In the genomic region with DNA sequence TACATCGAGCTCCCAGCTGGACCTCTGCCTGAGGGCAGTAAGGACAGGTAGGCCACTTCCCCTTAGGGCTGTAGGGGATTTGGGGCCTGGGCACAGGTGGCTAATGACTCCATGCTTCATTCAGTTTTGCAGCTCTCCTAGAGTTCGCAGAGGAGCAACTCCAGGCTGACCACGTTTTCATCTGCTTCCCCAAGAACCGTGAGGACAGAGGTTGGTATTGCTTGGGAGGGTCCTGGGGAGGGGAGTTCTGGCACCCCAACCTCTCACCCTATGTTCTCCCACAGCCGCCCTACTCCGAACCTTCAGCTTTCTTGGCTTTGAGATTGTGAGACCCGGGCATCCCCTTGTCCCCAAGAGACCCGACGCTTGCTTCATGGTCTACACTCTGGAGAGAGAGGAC, we compare ENCODE assay signal across 8 mouse cellular contexts. TPM values are rescaled to one million over a fixed set of nuclear protein-coding genes. Genes with fewer than 3 reads are reported as not detected.
DNase-seq lines count a peak whose midpoint lies in the region; ATAC-seq and TF ChIP-seq lines count a peak whose summit lies in the region.
"Not testable (repeated sequence)": the region's sequence is repeated elsewhere in the genome, so short reads cannot be mapped to it uniquely, and the experiment has no call there.

No protein-coding gene starts in this region.

- not testable (repeated sequence) for TF ChIP-seq POLR2A in cerebellum, adult 2 months (IDR thresholded peaks at IDR 0.05; ENCODE audit: borderline replicate concordance, insufficient read depth, low read length)

- H3K27me3 ChIP-seq in cerebellum, adult 2 months (ENCODE audit: control insufficient read depth, insufficient read depth, low read length); forebrain, embryonic 13.5 days; heart, embryonic 14.5 days (ENCODE audit: control insufficient read depth, insufficient read depth, low read length); intestine, embryonic 14.5 days (replicated peaks; ENCODE audit: control insufficient read depth, insufficient read depth, low read length); limb, embryonic 12.5 days; liver, postnatal 0 days (ENCODE audit: insufficient read depth, low read length); midbrain, embryonic 15.5 days (replicated peaks); stomach, embryonic 15.5 days (replicated peaks): not testable (repeated sequence)

- DNase-seq in cerebellum, adult 2 months; intestine, embryonic 14.5 days (ENCODE audit: low spot score); liver, postnatal 0 days: not testable (repeated sequence)

- TF ChIP-seq EP300 in liver, postnatal 0 days (IDR thresholded peaks at IDR 0.05; ENCODE audit: low read depth): not testable (repeated sequence)

- peak overlapping the region; percentile 90 for H3K4me2 ChIP-seq in forebrain, embryonic 13.5 days
- H3K4me2 ChIP-seq in heart, embryonic 14.5 days (ENCODE audit: low read length): peak overlapping the region; percentile 99
- peak overlapping the region; percentile 99 for H3K4me2 ChIP-seq in intestine, embryonic 14.5 days (ENCODE audit: low read length)
- H3K4me2 ChIP-seq in limb, embryonic 12.5 days: peak overlapping the region; percentile 98
- peak overlapping the region; percentile 96; the same call in 1 of the 2 replicates for H3K4me2 ChIP-seq in liver, postnatal 0 days (ENCODE audit: low read depth, low read length)
- H3K4me2 ChIP-seq in midbrain, embryonic 15.5 days: peak overlapping the region; percentile 71
- peak overlapping the region; percentile 94 for H3K4me2 ChIP-seq in stomach, embryonic 15.5 days

- TF ChIP-seq CTCF in cerebellum, adult 2 months (IDR thresholded peaks at IDR 0.05; ENCODE audit: borderline replicate concordance, insufficient read depth, low read depth, low read length); liver, postnatal 0 days (IDR thresholded peaks at IDR 0.05; ENCODE audit: low read depth): not testable (repeated sequence)

- not testable (repeated sequence) for H3K9ac ChIP-seq in forebrain, embryonic 13.5 days; heart, embryonic 14.5 days (ENCODE audit: low read length); intestine, embryonic 14.5 days (ENCODE audit: low read length); limb, embryonic 12.5 days (replicated peaks); liver, postnatal 0 days (replicated peaks); midbrain, embryonic 15.5 days; stomach, embryonic 15.5 days

- H3K36me3 ChIP-seq in forebrain, embryonic 13.5 days (ENCODE audit: poor library complexity, severe bottlenecking): peaks cover 32% of the 10 kb centered on the region
- peaks cover 30% of the 10 kb centered on the region for H3K36me3 ChIP-seq in heart, embryonic 14.5 days (ENCODE audit: control insufficient read depth, insufficient read depth, low read length)
- H3K36me3 ChIP-seq in intestine, embryonic 14.5 days (ENCODE audit: control insufficient read depth, insufficient read depth, low read length): peaks cover 14% of the 10 kb centered on the region
- H3K36me3 ChIP-seq in limb, embryonic 12.5 days: peaks cover 27% of the 10 kb centered on the region
- peaks cover 22% of the 10 kb centered on the region for H3K36me3 ChIP-seq in liver, postnatal 0 days (replicated peaks; ENCODE audit: insufficient read depth, low read length)
- H3K36me3 ChIP-seq in midbrain, embryonic 15.5 days (replicated peaks): peaks cover 17% of the 10 kb centered on the region; the same call in 1 of the 2 replicates
- H3K36me3 ChIP-seq in stomach, embryonic 15.5 days: peaks cover 15% of the 10 kb centered on the region

- peaks cover 27% of the 10 kb centered on the region for H3K4me1 ChIP-seq in cerebellum, adult 2 months (ENCODE audit: control insufficient read depth, insufficient read depth, low read length)
- peaks cover 42% of the 10 kb centered on the region for H3K4me1 ChIP-seq in forebrain, embryonic 13.5 days
- H3K4me1 ChIP-seq in heart, embryonic 14.5 days (ENCODE audit: control insufficient read depth in 2 of 2, insufficient read depth in 2 of 2, low read length in 2 of 2): peaks cover 4 to 26% of the 10 kb centered on the region in 2 experiments; a peak in 3 of 4 replicates
- peaks cover 15% of the 10 kb centered on the region; the same call in 1 of the 2 replicates for H3K4me1 ChIP-seq in intestine, embryonic 14.5 days (replicated peaks; ENCODE audit: control insufficient read depth, insufficient read depth, low read length)
- H3K4me1 ChIP-seq in limb, embryonic 12.5 days (replicated peaks): peaks cover 38% of the 10 kb centered on the region
- H3K4me1 ChIP-seq in liver, postnatal 0 days (ENCODE audit: insufficient read depth): peaks cover 45% of the 10 kb centered on the region
- peaks cover 25% of the 10 kb centered on the region for H3K4me1 ChIP-seq in midbrain, embryonic 15.5 days
- H3K4me1 ChIP-seq in stomach, embryonic 15.5 days: peaks cover 37% of the 10 kb centered on the region

- 33% methylated on average over 9 of the region's 9 CpGs for WGBS in cerebellum, adult 2 months
- WGBS in forebrain, embryonic 13.5 days: 85% methylated on average over 7 of the region's 9 CpGs
- whole genome bisulfite sequencing in heart, embryonic 14.5 days: 83% methylated on average over 7 of the region's 9 CpGs
- WGBS in intestine, embryonic 14.5 days: 89% methylated on average over 9 of the region's 9 CpGs
- WGBS in limb, embryonic 12.5 days: 84% methylated on average over 8 of the region's 9 CpGs
- WGBS in liver, postnatal 0 days (ENCODE audit: insufficient replicate concordance): 82% methylated on average over 7 of the region's 9 CpGs
- WGBS in midbrain, embryonic 15.5 days: 91% methylated on average over 9 of the region's 9 CpGs
- WGBS in stomach, embryonic 15.5 days: 82% methylated on average over 9 of the region's 9 CpGs

- not testable (repeated sequence) for H3K27ac ChIP-seq in cerebellum, adult 2 months (ENCODE audit: insufficient read depth, low read length); forebrain, embryonic 13.5 days; heart, embryonic 14.5 days (replicated peaks in 1 of 2; ENCODE audit: control insufficient read depth in 1 of 2, insufficient read depth in 1 of 2, low read depth in 2 of 2, low read length in 2 of 2); intestine, embryonic 14.5 days (ENCODE audit: low read depth); limb, embryonic 12.5 days; liver, postnatal 0 days (ENCODE audit: low read depth); midbrain, embryonic 15.5 days; stomach, embryonic 15.5 days

- ATAC-seq in forebrain, embryonic 13.5 days; heart, embryonic 14.5 days (ENCODE audit: insufficient number of reproducible peaks, insufficient read depth, low FRiP score, low read depth); intestine, embryonic 14.5 days (replicated peaks; ENCODE audit: low FRiP score, low TSS enrichment, low read depth); limb, embryonic 12.5 days (ENCODE audit: insufficient number of reproducible peaks, insufficient read depth, low FRiP score, low TSS enrichment, low read depth); liver, postnatal 0 days; midbrain, embryonic 15.5 days (replicated peaks); stomach, embryonic 15.5 days (ENCODE audit: insufficient read depth, low FRiP score, low read depth): not testable (repeated sequence)

- H3K4me3 ChIP-seq in cerebellum, adult 2 months (replicated peaks; ENCODE audit: insufficient read depth, low read depth, low read length): peak overlapping the region; percentile 65
- H3K4me3 ChIP-seq in forebrain, embryonic 13.5 days: peak overlapping the region; percentile 78; the same call in 1 of the 2 replicates
- H3K4me3 ChIP-seq in heart, embryonic 14.5 days (ENCODE audit: control insufficient read depth in 1 of 2, insufficient read depth in 1 of 2, low read depth in 1 of 2, low read length in 2 of 2); intestine, embryonic 14.5 days (ENCODE audit: low read depth, low read length); stomach, embryonic 15.5 days (replicated peaks): not testable (repeated sequence)
- peak overlapping the region; percentile 77 for H3K4me3 ChIP-seq in limb, embryonic 12.5 days (replicated peaks)
- H3K4me3 ChIP-seq in liver, postnatal 0 days (ENCODE audit: low read depth, low read length): peak overlapping the region; percentile 79
- peak overlapping the region; percentile 94; the same call in 1 of the 2 replicates for H3K4me3 ChIP-seq in midbrain, embryonic 15.5 days

- not testable (repeated sequence) for H3K9me3 ChIP-seq in forebrain, embryonic 13.5 days (replicated peaks); heart, embryonic 14.5 days (ENCODE audit: control insufficient read depth, low read length); intestine, embryonic 14.5 days (ENCODE audit: control insufficient read depth, low read length); limb, embryonic 12.5 days; liver, postnatal 0 days (ENCODE audit: low read length); midbrain, embryonic 15.5 days; stomach, embryonic 15.5 days

RNA-seq across cellular contexts. Expression of a gene that starts 2.1 kb away (rescaled TPM):
- 776 and 779 TPM in 2 replicates for polyA plus RNA-seq in cerebellum, adult 2 months (2012; rRNA removed)
- polyA plus RNA-seq in forebrain, embryonic 13.5 days (2015; fragmentation: Nextera tagmentation; extraction: Ambion mirVana): 1,581 and 1,699 TPM in 2 replicates
- 2,025 and 2,172 TPM in 2 replicates for polyA plus RNA-seq in heart, embryonic 14.5 days (2014; fragmentation: Nextera tagmentation; extraction: Ambion mirVana)
- 1,692 and 1,787 TPM in 2 replicates for polyA plus RNA-seq in intestine, embryonic 14.5 days (2014; fragmentation: Nextera tagmentation; extraction: Ambion mirVana)
- 1,783 and 1,832 TPM in 2 replicates for polyA plus RNA-seq in limb, embryonic 12.5 days (2016; fragmentation: Nextera tagmentation; extraction: Ambion mirVana)
- 1,017 and 1,029 TPM in 2 replicates for polyA plus RNA-seq in liver, postnatal 0 days (2015; fragmentation: Nextera tagmentation; extraction: Ambion mirVana)
- 1,243 and 1,388 TPM in 2 replicates for polyA plus RNA-seq in midbrain, embryonic 15.5 days (2015; fragmentation: Nextera tagmentation; extraction: Ambion mirVana)
- 1,556 and 1,602 TPM in 2 replicates for polyA plus RNA-seq in stomach, embryonic 15.5 days (2015; fragmentation: Nextera tagmentation; extraction: Ambion mirVana)

RNA-seq across cellular contexts. Expression of a gene that starts 15.3 kb away (rescaled TPM):
- polyA plus RNA-seq in cerebellum, adult 2 months (2012; rRNA removed): 54.4 and 69.1 TPM in 2 replicates
- polyA plus RNA-seq in forebrain, embryonic 13.5 days (2015; fragmentation: Nextera tagmentation; extraction: Ambion mirVana): 1.7 and 2.0 TPM in 2 replicates
- 0.46 TPM in 2 replicates for polyA plus RNA-seq in heart, embryonic 14.5 days (2014; fragmentation: Nextera tagmentation; extraction: Ambion mirVana)
- polyA plus RNA-seq in intestine, embryonic 14.5 days (2014; fragmentation: Nextera tagmentation; extraction: Ambion mirVana): 0.07 and 0.20 TPM in 2 replicates
- 0.79 and 0.87 TPM in 2 replicates for polyA plus RNA-seq in limb, embryonic 12.5 days (2016; fragmentation: Nextera tagmentation; extraction: Ambion mirVana)
- polyA plus RNA-seq in liver, postnatal 0 days (2015; fragmentation: Nextera tagmentation; extraction: Ambion mirVana): not detected in 2 replicates
- polyA plus RNA-seq in midbrain, embryonic 15.5 days (2015; fragmentation: Nextera tagmentation; extraction: Ambion mirVana): 10.4 and 11.7 TPM in 2 replicates
- 0.24 TPM in 2 replicates for polyA plus RNA-seq in stomach, embryonic 15.5 days (2015; fragmentation: Nextera tagmentation; extraction: Ambion mirVana)

RNA-seq across cellular contexts. Expression of a gene that starts 15.3 kb away (rescaled TPM):
- polyA plus RNA-seq in cerebellum, adult 2 months (2012; rRNA removed): 0.27 and 0.38 TPM in 2 replicates
- 0.26 TPM in 1 of 2 replicates, not detected in the other for polyA plus RNA-seq in forebrain, embryonic 13.5 days (2015; fragmentation: Nextera tagmentation; extraction: Ambion mirVana)
- 5.5 and 5.6 TPM in 2 replicates for polyA plus RNA-seq in heart, embryonic 14.5 days (2014; fragmentation: Nextera tagmentation; extraction: Ambion mirVana)
- polyA plus RNA-seq in intestine, embryonic 14.5 days (2014; fragmentation: Nextera tagmentation; extraction: Ambion mirVana): 0.83 and 0.95 TPM in 2 replicates
- 1.6 and 1.7 TPM in 2 replicates for polyA plus RNA-seq in limb, embryonic 12.5 days (2016; fragmentation: Nextera tagmentation; extraction: Ambion mirVana)
- polyA plus RNA-seq in liver, postnatal 0 days (2015; fragmentation: Nextera tagmentation; extraction: Ambion mirVana): 1.6 TPM in 1 of 2 replicates, not detected in the other
- polyA plus RNA-seq in midbrain, embryonic 15.5 days (2015; fragmentation: Nextera tagmentation; extraction: Ambion mirVana): 0.59 and 1.0 TPM in 2 replicates
- 1.0 and 1.4 TPM in 2 replicates for polyA plus RNA-seq in stomach, embryonic 15.5 days (2015; fragmentation: Nextera tagmentation; extraction: Ambion mirVana)

RNA-seq across cellular contexts. Expression of a gene that starts 23.5 kb away (rescaled TPM):
- polyA plus RNA-seq in cerebellum, adult 2 months (2012; rRNA removed): 3.0 and 4.3 TPM in 2 replicates
- polyA plus RNA-seq in forebrain, embryonic 13.5 days (2015; fragmentation: Nextera tagmentation; extraction: Ambion mirVana): 0.13 TPM in 1 of 2 replicates, not detected in the other
- polyA plus RNA-seq in heart, embryonic 14.5 days (2014; fragmentation: Nextera tagmentation; extraction: Ambion mirVana): 0.12 TPM in 1 of 2 replicates, not detected in the other
- 0.11 TPM in 1 of 2 replicates, not detected in the other for polyA plus RNA-seq in intestine, embryonic 14.5 days (2014; fragmentation: Nextera tagmentation; extraction: Ambion mirVana)
- not detected in 2 replicates for polyA plus RNA-seq in limb, embryonic 12.5 days (2016; fragmentation: Nextera tagmentation; extraction: Ambion mirVana)
- polyA plus RNA-seq in liver, postnatal 0 days (2015; fragmentation: Nextera tagmentation; extraction: Ambion mirVana): 0.06 TPM in 1 of 2 replicates, not detected in the other
- 0.10 TPM in 2 replicates for polyA plus RNA-seq in midbrain, embryonic 15.5 days (2015; fragmentation: Nextera tagmentation; extraction: Ambion mirVana)
- polyA plus RNA-seq in stomach, embryonic 15.5 days (2015; fragmentation: Nextera tagmentation; extraction: Ambion mirVana): not detected in 2 replicates

RNA-seq across cellular contexts. Expression of a gene that starts 26.4 kb away (rescaled TPM):
- polyA plus RNA-seq in cerebellum, adult 2 months (2012; rRNA removed): 213 and 215 TPM in 2 replicates
- 291 and 325 TPM in 2 replicates for polyA plus RNA-seq in forebrain, embryonic 13.5 days (2015; fragmentation: Nextera tagmentation; extraction: Ambion mirVana)
- polyA plus RNA-seq in heart, embryonic 14.5 days (2014; fragmentation: Nextera tagmentation; extraction: Ambion mirVana): 200 and 230 TPM in 2 replicates
- 406 and 412 TPM in 2 replicates for polyA plus RNA-seq in intestine, embryonic 14.5 days (2014; fragmentation: Nextera tagmentation; extraction: Ambion mirVana)
- 344 and 378 TPM in 2 replicates for polyA plus RNA-seq in limb, embryonic 12.5 days (2016; fragmentation: Nextera tagmentation; extraction: Ambion mirVana)
- 104 and 108 TPM in 2 replicates for polyA plus RNA-seq in liver, postnatal 0 days (2015; fragmentation: Nextera tagmentation; extraction: Ambion mirVana)
- polyA plus RNA-seq in midbrain, embryonic 15.5 days (2015; fragmentation: Nextera tagmentation; extraction: Ambion mirVana): 214 and 222 TPM in 2 replicates
- polyA plus RNA-seq in stomach, embryonic 15.5 days (2015; fragmentation: Nextera tagmentation; extraction: Ambion mirVana): 245 and 261 TPM in 2 replicates
